Mouse (Mus musculus) heart, embryonic 14.5 days (tissue): ENCODE data around the gene Rdh11. TPM values are rescaled to one million over a fixed set of nuclear protein-coding genes. Genes with fewer than 3 reads are reported as not detected.

Experiments used
- polyA plus RNA-seq: library from polyadenylated mRNA; unstranded; fragments of >200 nt; fragmentation: Nextera tagmentation; extraction: Ambion mirVana; gene quantifications from 2 replicates; pipeline ENCODE4 v1.2.1, GENCODE M21; 2014

The Rdh11 gene
- polyA plus RNA-seq, 1 experiment from 2014 or later, result 16.7 TPM

Other genes starting within 250 kb of the Rdh11 start
- gene Tmem229b, start 184.7 kb downstream of the Rdh11 start, polyA plus RNA-seq, result 1.8 and 2.2 TPM in 2 replicates
- gene Plekhh1, start 163.1 kb downstream of the Rdh11 start, polyA plus RNA-seq, result 2.4 and 2.6 TPM in 2 replicates
- 14.3 and 14.8 TPM in 2 replicates for gene Pigh, start 102.6 kb downstream of the Rdh11 start, polyA plus RNA-seq
- gene Arg2, start 61.5 kb downstream of the Rdh11 start, polyA plus RNA-seq, result 0.14 and 0.28 TPM in 2 replicates
- 88.9 and 89.1 TPM in 2 replicates for gene Vti1b, start 19.6 kb downstream of the Rdh11 start, polyA plus RNA-seq
- gene Rdh12, start 16.6 kb upstream of the Rdh11 start, polyA plus RNA-seq, result 0.32 and 0.77 TPM in 2 replicates
- gene Zfyve26, start 104.0 kb upstream of the Rdh11 start, polyA plus RNA-seq, result 11.1 and 11.2 TPM in 2 replicates
- 4.2 and 4.4 TPM in 2 replicates for gene Rad51b, start 105.0 kb upstream of the Rdh11 start, polyA plus RNA-seq